Mouse (Mus musculus): Measurements from ENCODE around the gene Bmp3.

- TF ChIP-seq CTCF (IDR thresholded peaks at IDR 0.05; ENCODE audit: control insufficient read depth, insufficient read depth, insufficient replicate concordance, low read depth, low read length) = no peak
- TF ChIP-seq POLR2A (IDR thresholded peaks at IDR 0.05; ENCODE audit: control insufficient read depth, low read depth, low read length) = no peak
Observed at GRCm38 (mm10) chr5:98844664-98845063, 9.6 kb upstream of the Bmp3 start.

All from testis, adult 2 months (tissue).